Mouse (Mus musculus) forebrain, embryonic 14.5 days (tissue): ENCODE measurements at regions not wholly inside any gene's neighbourhood (a gene's known extent, or its start where the extent isn't known, plus 50 kb on each side); places are given as distances from the start of the nearest gene placed in this dataset.
A peak's percentile ranks its signal among the peaks of the same experiment; 100 is the strongest.

Experiments used
- ATAC-seq: fragments of 200-750 bp; cut with Nextera tagmentation; 2 replicates; pipeline ENCODE4 v1.8.0; 2017; ENCODE audit warnings: mild to moderate bottlenecking, moderate library complexity
- DNase-seq: peaks from one replicate; pipeline ENCODE4 v3.0.0-alpha.2; 2015; ENCODE audit warnings: low spot score
- H3K27ac ChIP-seq: fragments of 300-500 bp; sonication (generic); 2 replicates; pipeline ENCODE4 v1.5.1; 2014; ENCODE audit warnings: low read depth, mild to moderate bottlenecking, control low read depth, low read length, moderate library complexity
- H3K27me3 ChIP-seq: fragments of 300-500 bp; sonication (generic); replicated peaks from 2 replicates; pipeline ENCODE4 v1.6.1; 2014; ENCODE audit warnings: low read length, control low read depth, mixed read lengths; ENCODE audit not compliant: control insufficient read depth, insufficient read depth
- H3K36me3 ChIP-seq: fragments of 300-500 bp; sonication (generic); 2 replicates; pipeline ENCODE4 v1.6.1; 2014; ENCODE audit warnings: low read length, control low read depth; ENCODE audit not compliant: control insufficient read depth, insufficient read depth
- H3K4me1 ChIP-seq: fragments of 300-500 bp; sonication (generic); 2 replicates; pipeline ENCODE4 v1.6.1; 2014; ENCODE audit warnings: antibody characterized with exemption, low read length, control low read depth; ENCODE audit not compliant: control insufficient read depth, insufficient read depth
- H3K4me2 ChIP-seq: fragments of 300-500 bp; sonication (generic); 2 replicates; pipeline ENCODE4 v1.6.1; 2014; ENCODE audit warnings: mild to moderate bottlenecking, control low read depth, low read length
- H3K4me3 ChIP-seq: fragments of 300-500 bp; sonication (generic); 2 replicates; pipeline ENCODE4 v1.5.1; 2014; ENCODE audit warnings: low read depth, low read length, control low read depth
- H3K9ac ChIP-seq: fragments of 300-500 bp; sonication (generic); 2 replicates; pipeline ENCODE4 v1.6.1; 2014; ENCODE audit warnings: mild to moderate bottlenecking, low read length, control low read depth, moderate library complexity
- H3K9me3 ChIP-seq: fragments of 300-500 bp; sonication (generic); replicated peaks from 2 replicates; pipeline ENCODE4 v1.6.1; 2016; ENCODE audit warnings: low read length, control low read depth, mixed read lengths; ENCODE audit not compliant: control insufficient read depth
- WGBS: fragments of 180-500 bp; shearing (Covaris S2); extraction: QIAGEN DNeasy Blood & Tissue Kit; methylation state at CpG from one replicate; pipeline ENCODE4 v1.1.7; 2014; 5-methylcytosine and 5-hydroxymethylcytosine counted together

GRCm38 (mm10) chr1:63820614-63821270, 51.7 kb upstream of the 4933402D24Rik start:
- Histone ChIP-seq H3K27ac (peak overlapping the region; percentile 72), H3K9me3 (no peaks in the 10 kb centered on the region), H3K27me3 (no peaks in the 10 kb centered on the region), H3K4me2 (no peak overlapping the region), H3K36me3 (no peaks in the 10 kb centered on the region), H3K4me1 (peaks cover 24% of the 10 kb centered on the region), H3K4me3 (no peak overlapping the region), H3K9ac (no peak overlapping the region)
- ATAC-seq (peak; percentile 19; the same call in 1 of the 2 replicates), DNase-seq (peak; percentile 30)
- 27% methylated on average over 4 of the region's 4 CpGs for WGBS

GRCm38 (mm10) chr1:63819536-63820254, 50.6 kb upstream of the 4933402D24Rik start:
- DNase-seq (peak; percentile 83), ATAC-seq (peak; percentile 89)
- Histone ChIP-seq H3K4me2 (peak overlapping the region; percentile 24; the same call in 1 of the 2 replicates), H3K27ac (peak overlapping the region; percentile 72), H3K27me3 (no peaks in the 10 kb centered on the region), H3K36me3 (no peaks in the 10 kb centered on the region), H3K9ac (0 out of 2 replicates have a peak overlapping the region, but pooled peaks have one; percentile 5), H3K4me3 (no peak overlapping the region), H3K4me1 (peaks cover 24% of the 10 kb centered on the region), H3K9me3 (no peaks in the 10 kb centered on the region)
- 4% methylated on average over 11 of the region's 11 CpGs for WGBS
